Mouse (Mus musculus): ENCODE data around the gene Itih1.

Itih1 gene

DNA sequence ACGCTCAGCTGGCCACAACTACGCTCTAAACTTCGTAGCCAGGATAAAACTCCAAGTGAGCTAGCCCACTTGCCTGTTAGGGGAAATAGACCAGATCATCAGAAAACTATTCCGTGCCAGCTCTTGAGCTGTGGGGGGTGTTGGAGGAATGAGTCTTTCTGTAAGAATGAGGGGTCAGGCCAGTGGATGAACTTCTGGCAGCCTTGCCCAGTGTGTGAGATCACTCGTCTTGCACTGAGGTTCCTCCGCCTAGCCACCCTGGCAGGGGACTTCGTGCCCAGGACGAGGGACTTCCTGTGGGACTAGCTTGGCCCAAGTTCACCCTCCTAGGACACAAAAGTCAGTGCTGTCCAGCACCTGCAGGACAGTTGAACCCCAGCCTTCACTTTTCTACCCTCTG lies 38.8 kb downstream of the Itih1 start:
- no peak for DNase-seq (ENCODE audit: low spot score in 2 of 2)

DNA sequence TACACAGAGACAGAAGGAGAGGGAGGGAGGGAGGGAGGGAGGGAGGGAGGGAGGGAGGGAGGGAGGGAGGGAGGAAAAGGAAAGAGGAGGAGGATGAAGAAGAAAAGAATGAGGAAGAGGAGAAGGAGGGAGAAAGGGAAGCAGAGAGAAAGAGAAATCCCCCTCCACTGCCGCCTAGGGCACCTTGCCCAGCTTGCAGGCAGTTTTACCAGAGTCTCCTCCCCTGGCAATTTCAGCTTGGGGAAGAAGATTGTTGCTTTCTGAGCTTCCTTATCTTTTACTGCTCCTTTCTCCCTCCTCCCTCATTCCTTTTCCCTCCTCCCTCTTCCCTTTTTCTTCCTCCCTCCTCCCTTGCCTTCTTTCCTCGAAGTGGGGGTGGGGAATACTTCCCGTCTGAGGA lies 40.1 kb downstream of the Itih1 start:
- no peak for DNase-seq (ENCODE audit: low spot score in 2 of 2)

DNA sequence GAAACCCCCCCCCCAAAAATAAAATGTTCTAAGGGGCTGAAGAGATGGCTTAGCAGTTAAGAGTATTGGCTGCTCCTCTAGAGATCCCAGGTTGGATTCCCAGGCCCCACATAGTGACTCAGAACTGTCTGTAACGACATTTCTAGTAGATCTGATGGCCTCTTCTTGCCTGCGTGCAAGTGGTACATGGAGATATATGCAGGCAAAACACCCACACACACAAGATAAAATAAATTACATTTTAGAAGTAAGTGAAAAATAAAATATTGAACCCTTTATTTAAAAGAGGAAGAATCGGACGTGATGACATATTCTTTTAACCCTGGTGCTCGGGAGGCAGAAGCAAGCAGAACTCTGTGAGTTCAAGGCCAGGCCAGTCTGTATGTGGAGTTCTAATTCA lies 40.5 kb downstream of the Itih1 start:
- no peak for DNase-seq (ENCODE audit: low spot score in 2 of 2)

DNA sequence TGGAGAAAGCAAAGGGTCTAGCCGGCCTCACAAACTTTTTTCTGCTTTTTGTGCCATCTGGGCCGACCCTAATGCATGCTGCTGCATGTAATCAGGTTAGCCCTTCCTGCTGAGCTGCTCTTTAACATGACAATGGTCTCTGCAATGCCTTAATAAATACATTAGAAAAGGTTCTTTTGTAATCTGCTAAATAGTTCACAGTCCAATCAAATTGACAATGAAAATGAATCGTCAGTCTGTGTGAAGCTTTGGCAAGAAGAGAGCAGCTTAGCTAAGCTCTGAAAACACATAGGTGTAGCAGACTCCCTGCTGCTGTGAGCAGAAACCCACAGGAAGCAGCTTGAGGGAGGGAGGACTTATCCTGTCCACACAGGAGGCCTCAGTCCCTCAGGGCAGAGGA lies 43.1 kb downstream of the Itih1 start:
- no peak for DNase-seq (ENCODE audit: low spot score in 2 of 2)

DNA sequence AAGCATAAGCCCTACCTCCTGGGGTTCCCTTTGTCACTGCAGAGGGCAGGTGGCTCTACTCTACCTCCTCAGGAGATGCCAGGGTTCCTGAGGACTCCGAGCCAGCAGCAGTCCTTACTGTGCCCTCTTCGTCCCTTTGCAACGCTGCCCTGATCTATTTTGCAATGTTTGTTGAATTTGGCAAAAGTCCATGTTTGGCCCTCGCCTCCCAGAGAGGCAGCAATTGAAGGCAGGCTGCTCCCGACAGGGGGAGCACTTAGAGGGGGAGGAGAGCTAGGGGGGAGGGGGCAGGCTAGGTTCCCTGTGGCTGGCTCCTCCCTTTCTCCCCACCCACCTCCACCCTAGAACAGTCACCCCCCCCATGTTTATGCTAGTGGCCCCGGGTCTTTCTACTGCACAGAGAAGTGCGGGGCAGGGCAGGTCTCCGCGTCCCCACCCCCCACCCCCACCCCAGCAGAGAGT lies 54.8 kb downstream of the Itih1 start:
- DNase-seq (ENCODE audit: low spot score in 2 of 2): no peak

DNA sequence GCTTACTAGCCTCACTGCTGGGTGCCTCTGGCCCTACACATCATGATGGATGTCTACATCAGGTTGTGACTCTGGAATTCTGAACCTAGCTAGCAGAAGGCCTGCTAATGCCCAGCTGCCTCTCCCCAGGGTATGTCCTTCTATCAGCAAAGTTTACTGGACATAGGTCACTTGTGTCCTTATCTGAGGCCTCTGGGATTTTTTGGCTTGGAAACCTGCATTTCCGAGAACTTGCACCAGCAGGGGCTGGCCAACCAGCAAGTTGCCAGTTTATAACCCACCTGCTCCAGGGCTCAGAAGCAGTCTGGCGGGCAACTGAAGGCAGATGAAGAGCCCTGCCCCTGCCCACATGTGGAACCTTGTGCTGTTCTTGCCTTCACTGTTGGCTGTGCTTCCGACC lies 56.9 kb downstream of the Itih1 start, which contains the start of gene Itih4:
TSS of gene Itih4 (plus strand) at position 273 of the 400 bp plus-strand sequence.
- DNase-seq (ENCODE audit: low spot score in 2 of 2): no peak

DNA sequence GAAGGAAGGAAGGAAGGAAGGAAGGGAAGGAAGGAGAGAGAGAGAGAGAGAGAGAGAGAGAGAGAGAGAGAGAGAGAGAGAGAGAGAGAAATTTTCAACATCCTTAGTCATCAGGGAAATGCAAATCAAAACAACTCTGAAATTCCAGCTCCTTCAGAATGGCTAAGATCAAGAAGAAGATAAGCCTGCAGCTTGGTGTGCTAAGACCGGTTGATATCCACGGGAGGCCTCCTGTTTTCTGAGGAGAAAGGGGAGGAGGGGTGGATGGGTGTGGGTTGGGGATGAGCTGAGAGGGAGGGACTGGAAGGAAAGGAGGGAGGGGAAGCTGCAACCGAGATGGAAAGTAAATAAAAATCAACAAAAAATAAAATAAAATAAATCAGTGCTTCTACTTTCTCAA lies 57.8 kb downstream of the Itih1 start:
- DNase-seq (ENCODE audit: low spot score in 2 of 2): no peak

DNA sequence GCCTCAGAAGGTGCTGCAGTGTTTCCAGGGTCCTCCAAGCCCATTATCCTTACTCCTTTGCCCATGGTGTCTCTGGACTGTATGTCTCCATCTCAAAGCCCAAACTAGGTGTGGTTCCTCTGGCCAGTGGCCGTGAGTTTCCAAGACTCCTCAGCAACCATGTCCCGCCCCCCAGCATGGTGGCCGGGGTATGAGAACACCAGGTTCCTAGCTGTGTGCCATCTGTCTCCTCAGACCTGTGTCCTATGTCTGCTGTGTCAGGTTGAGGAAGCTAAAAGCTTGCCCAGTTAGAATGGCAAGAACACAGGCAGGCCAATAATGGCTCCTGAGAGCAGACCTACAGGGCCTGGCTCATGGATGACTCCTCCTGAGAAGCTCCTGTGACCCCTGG lies 61.4 kb downstream of the Itih1 start:
- no peak for DNase-seq (ENCODE audit: low spot score in 2 of 2)

DNA sequence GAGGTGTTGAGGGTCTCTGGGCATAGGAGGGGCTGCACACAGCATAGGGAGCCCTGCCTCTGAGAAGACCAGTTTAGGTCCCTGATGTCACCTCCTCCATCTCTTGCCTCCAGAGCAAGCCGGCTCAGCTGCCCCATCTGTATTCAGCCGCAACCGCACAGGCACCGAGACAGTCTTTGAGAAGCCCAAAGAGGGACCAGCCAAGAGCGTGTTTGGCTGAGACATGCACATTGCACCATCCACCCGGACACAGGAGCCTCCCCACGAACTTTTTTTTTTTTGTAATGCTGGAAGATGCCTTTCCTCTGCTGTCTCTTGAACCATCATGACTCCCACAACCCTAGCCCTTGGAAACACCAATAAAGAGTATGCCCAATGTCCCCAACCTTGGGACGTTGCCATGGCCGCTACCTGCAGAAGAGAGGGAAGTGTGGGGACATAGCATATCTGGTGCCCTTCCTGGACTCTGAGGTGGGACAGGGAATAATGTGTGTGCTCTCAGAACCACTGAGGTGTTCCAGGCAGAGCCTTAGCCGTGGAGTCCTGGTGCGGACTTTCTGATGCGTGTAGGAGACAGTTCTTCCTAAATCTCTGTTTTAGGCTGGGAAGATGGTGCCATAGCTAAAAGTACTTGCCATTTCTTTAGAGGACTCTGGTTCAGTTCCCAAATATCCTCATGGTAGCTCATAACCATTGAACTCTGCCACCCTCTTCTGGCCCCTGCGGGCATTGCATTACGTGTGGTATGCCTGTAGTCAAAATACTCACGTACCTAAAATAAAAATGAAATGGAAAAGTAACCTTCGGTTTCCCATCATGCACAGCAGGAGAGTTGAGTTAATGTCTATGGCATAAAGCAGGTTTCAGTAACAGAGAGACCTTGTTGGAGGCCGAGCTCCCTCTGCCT lies 62.0 kb downstream of the Itih1 start:
- peak; percentile 53 to 67 for DNase-seq (ENCODE audit: low spot score in 2 of 2)

DNA sequence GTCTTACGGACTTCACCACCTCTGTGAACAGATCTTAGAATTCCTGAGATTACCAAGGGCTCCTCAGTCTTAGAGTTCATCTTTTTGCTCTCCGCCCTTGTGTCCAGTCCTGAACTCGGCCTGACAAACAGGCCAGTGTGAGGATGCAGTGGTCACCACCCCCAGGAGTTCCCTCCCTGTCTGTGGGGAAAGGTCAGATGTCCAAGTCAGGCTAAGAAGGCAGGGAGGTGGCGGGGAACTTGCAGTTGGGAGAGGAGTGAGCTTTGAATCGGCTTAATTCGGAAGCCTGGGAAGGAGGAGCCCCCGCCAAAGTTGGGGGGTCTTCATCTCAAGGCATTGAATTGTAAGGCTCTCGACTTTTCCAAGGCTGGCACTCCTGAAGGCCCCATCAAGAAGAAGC lies 62.8 kb downstream of the Itih1 start:
- DNase-seq (ENCODE audit: low spot score in 2 of 2): no peak

DNA sequence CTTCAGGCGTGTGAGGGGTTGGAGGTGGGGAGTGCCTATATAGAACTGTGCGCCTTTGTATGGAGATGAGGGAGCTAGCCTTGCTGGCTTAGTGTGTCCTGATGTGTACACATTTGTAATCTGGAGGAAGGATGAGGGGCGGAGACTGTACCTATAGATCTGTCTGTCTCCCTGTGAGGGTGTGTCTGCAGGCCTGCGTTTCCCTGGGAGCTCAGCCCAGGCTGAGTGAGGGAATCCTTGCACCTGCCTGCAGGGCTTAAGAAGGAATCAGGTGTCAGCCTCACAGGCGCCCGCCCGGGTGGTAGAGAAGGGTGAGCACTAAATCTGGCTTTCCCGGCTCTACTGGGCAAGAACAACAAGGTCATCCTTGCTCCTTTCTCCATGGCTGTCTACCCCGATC lies 63.3 kb downstream of the Itih1 start:
- no peak for DNase-seq (ENCODE audit: low spot score in 2 of 2)
